Mouse (Mus musculus) brain, embryonic 14.5 days (tissue): Measurements from ENCODE around the gene Tmem39b. TPM values are rescaled to one million over a fixed set of nuclear protein-coding genes. Genes with fewer than 3 reads are reported as not detected.
"Not testable (repeated sequence)": the region's sequence is repeated elsewhere in the genome, so short reads cannot be mapped to it uniquely, and the experiment has no call there.

Source experiments
- DNase-seq: peaks from one replicate; pipeline ENCODE4 v3.0.0-alpha.2; 2011; ENCODE audit warnings: low read depth
- CTCF ChIP-seq: fragments of 200-500 bp; IDR thresholded peaks from 2 replicates; pipeline ENCODE4 v1.5.1; 2012; ENCODE audit warnings: inconsistent platforms, mild to moderate bottlenecking, moderate library complexity, borderline replicate concordance; ENCODE audit not compliant: insufficient read depth, insufficient read length; ENCODE audit errors: extremely low read depth
- POLR2A ChIP-seq: fragments of 200-500 bp; IDR thresholded peaks from 2 replicates; pipeline ENCODE4 v1.6.1; 2012; ENCODE audit warnings: mild to moderate bottlenecking, inconsistent platforms, borderline replicate concordance; ENCODE audit not compliant: poor library complexity, insufficient read depth, insufficient read length, severe bottlenecking; ENCODE audit errors: extremely low read depth
- polyA plus RNA-seq: library from polyadenylated mRNA; depleted of rRNA; stranded (reverse); fragments of >200 nt; gene quantifications from 2 replicates; pipeline ENCODE4 v1.2.3, GENCODE M21; 2012

Tmem39b gene
- polyA plus RNA-seq, 1 experiment, result 63.6 TPM

DNA sequence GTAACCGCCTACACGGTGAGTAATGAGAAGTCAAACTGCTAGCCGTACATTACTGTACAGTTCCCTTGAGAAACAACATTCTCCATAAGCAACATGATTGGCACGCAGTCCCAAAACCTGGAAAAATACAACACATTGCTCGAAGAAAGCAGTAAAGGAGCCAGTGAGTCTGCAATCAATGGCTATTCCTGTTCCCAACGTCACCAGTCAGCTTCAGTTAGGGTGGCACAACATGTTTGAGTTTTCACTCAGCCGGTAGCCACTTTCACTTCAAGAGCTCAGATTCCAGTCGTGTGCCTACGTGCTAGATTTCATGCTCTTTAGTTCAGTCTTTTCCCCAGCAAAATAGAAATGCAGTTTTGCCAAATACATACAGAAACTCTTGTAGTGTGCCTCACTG lies 19.7 kb upstream of the Tmem39b start:
- TF ChIP-seq CTCF, result no peak
- no peak for TF ChIP-seq POLR2A
- DNase-seq, result no peak

DNA sequence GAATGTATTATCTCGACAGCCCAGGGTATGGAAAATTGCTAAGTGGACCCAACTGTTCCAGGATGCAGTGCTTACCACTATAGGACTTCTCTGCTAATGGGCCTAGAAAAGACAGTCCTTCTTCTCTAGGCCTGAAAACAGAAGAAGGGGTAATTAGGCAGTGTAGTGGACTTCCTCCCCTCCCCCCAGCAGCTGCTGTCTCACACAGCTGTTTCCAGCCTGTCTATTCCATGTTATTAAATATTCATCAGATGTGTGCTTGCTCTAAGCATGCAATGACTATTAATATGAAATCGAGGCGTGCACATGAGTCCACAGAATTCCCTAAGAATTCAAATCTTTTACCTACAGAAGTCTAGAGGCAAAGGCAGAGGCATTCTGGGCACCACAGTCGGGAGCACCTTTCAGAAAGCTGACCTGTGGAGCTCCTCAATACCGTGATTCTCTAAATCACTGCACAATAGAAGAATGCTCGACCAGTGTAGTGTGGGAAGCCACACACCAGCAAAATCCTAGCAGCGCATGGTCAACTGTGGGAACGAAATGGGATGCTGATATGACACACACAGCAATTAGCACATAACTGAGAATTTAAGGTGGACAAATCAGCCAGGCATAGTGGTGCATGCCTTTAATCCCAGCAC lies 13.0 kb upstream of the Tmem39b start:
- TF ChIP-seq CTCF, result no peak
- no peak for TF ChIP-seq POLR2A
- DNase-seq, result peak; percentile 87

- DNase-seq, result peak; percentile 80
- TF ChIP-seq POLR2A (no peak), CTCF (no peak)
These were observed 10.1 kb upstream of the Tmem39b start for GRCm38 (mm10) chr4:129706750-129707149.

GRCm38 (mm10) chr4:129702454-129702853 lies 5.8 kb upstream of the Tmem39b start:
- DNase-seq, result peak; percentile 98
- no peak for TF ChIP-seq POLR2A
- TF ChIP-seq CTCF, result no peak

- peak; percentile 96 for DNase-seq
- TF ChIP-seq POLR2A, result no peak
- TF ChIP-seq CTCF, result peak; percentile 74; the same call in 1 of the 2 replicates
These were observed 5.1 kb upstream of the Tmem39b start for GRCm38 (mm10) chr4:129701503-129702377.

GRCm38 (mm10) chr4:129700661-129701060 lies 4.0 kb upstream of the Tmem39b start:
- not testable (repeated sequence) for DNase-seq

DNA sequence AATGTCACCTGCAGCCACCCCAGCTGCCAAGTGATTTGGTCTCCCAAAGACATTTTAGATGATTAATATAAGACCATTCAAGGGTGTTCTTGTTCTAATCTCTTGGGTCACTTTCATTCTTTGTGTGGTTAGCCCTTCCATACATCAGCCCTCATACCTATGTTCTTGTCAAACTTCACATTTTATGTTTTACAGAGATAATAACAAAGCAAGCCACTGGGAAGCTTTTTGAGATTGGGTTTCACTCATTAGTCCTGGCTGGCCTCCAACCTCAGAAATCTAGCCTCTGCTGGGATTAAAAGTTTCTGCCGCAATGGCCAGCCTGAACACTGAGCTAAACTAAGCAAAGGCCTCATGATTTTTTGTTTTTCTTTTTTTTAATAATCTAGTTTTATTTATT lies 3.6 kb upstream of the Tmem39b start:
- DNase-seq, result no peak
- TF ChIP-seq CTCF, result no peak
- TF ChIP-seq POLR2A, result no peak

DNA sequence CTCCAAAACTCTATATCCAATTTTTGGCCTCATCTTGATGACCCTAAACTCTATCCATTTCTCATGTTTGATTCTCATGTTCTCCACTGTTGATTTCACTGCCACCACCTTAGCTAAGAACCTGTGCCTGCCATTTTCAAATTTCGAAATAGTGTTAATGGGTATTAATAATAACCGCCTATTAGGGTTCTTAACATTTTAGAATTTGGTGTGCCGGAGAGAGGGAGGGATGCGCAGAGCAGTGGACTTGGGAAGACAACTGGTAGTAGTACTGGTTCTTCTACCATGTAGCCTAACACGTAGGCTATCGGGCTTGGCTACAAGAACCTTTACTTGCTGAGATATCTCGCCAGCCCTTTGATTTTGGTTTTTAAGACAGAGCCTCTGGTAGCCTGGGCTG lies 553 bp upstream of the Tmem39b start:
- DNase-seq, result peak; percentile 41
- TF ChIP-seq CTCF, result no peak
- no peak for TF ChIP-seq POLR2A

GRCm38 (mm10) chr4:129695815-129696157 lies 852 bp downstream of the Tmem39b start:
- no peak for DNase-seq
- TF ChIP-seq POLR2A (no peak), CTCF (no peak)

DNA sequence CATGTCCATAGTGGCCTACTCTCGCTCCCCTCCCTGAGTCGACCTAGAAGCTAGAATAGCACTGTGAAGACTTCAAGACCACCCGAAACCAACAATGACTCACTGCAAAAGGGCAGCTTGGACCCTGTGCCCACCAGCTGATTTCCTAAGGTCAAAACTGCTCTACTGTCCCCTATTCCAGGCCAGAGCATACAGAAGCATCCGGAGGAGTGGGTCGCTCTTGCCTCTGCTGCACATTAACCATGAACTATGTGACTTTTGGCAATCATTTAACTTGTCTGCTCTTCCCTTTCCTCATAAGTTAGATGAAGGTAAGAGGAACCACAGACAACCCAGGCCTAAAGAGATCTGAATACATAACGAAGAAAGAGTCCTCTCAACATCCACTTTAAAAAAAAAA lies 12.1 kb downstream of the Tmem39b start:
- TF ChIP-seq POLR2A (no peak), CTCF (no peak)
- DNase-seq, result no peak

DNA sequence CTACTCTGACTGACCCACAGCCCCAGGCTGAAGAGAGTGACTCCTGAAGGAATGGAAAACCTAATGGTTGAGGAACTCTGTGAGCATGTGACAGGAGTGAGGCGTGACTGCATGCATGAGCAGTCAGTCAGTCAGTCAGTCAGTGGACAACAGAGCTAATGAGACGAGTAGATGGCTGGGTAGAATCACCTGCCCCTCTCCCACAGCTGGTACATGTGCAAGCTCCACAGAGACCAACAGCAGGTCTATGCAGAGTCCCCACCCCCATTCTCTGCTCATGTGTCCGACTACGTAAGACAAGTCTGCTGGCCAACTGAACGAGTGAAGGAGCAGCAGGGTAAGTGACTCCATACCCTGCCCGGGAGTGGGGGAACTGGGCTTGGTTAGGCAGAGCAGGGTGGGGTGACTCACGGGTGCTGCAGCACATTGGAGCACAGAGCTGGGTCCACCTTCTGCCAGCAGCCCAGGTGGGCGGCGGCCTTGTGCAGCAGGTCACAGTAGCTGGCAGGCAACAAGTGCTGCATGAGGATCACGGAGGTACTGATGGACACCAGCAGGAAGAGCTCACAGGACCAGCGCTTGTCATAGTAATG lies 12.6 kb downstream of the Tmem39b start:
- TF ChIP-seq CTCF, result no peak
- TF ChIP-seq POLR2A, result no peak
- DNase-seq, result no peak

DNA sequence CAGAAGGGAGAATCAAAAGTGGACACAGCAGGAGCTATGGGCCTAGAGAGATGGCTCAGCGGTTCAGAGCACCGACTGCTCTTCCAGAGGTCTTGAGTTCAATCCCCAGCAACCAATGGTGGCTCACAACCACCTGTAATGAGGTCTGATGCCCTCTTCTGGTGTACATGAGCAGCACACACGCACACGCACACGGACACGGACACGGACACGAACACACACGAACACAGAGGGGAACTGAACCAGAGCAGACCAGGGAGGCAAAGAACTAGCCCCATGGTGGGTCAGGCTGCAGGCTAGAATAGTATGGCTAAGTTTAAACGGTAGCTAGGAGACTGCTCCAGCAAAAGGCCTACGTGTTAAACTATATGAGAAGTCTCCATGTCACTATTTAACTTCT lies 14.8 kb downstream of the Tmem39b start:
- no peak for TF ChIP-seq CTCF
- TF ChIP-seq POLR2A, result no peak
- no peak for DNase-seq
